Mouse (Mus musculus): ENCODE results near the gene Tcf20.

- TF ChIP-seq USF1 (IDR thresholded peaks at IDR 0.05; ENCODE audit: low read depth) (no peak), SRF (IDR thresholded peaks at IDR 0.05; ENCODE audit: control insufficient read depth, insufficient read length, low read depth) (no peak), REST (IDR thresholded peaks at IDR 0.05; ENCODE audit: insufficient read depth, insufficient read length) (no peak), POLR2A (IDR thresholded peaks at IDR 0.05; ENCODE audit: insufficient read length, low read depth) (no peak), POLR2AphosphoS2 (IDR thresholded peaks at IDR 0.05; ENCODE audit: insufficient read length, low read depth) (no peak), MYOG (IDR thresholded peaks at IDR 0.05; ENCODE audit: control insufficient read depth in 1 of 3, insufficient read depth in 1 of 3, insufficient read length in 2 of 3, low read depth in 2 of 3) (no peak)
Observed at GRCm38 (mm10) chr15:82793454-82793853, 194.2 kb downstream of the Tcf20 start.

All from myocyte (in vitro differentiated cells).